Comparison of ENCODE assay signal across 22 mouse cellular contexts in the genomic region with DNA sequence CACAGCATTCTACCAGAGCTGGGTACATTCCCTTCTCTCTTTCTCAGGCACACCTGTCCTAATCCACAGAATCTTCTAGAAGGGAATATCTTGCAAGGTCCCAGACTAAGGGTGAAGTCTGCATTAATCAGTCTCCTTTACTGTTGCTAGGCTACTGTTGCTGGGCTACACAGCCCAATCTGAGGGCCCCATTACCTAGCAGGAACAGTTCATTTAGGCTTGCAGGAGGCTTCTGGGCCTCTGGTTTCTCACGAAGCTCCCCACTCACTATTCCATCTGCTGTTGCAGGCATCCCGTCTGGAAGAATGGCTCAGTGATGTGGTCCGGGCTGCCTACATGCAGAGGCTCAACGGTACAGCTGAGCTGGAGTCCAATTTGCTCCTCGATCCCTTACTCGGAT. TPM values are rescaled to one million over a fixed set of nuclear protein-coding genes. Genes with fewer than 3 reads are reported as not detected.
DNase-seq lines count a peak whose midpoint lies in the region; ATAC-seq and TF ChIP-seq lines count a peak whose summit lies in the region.
"Had no signal": no experiment of that assay in that cellular context is flagged by ENCODE, and none has a peak within 500 bp of the region (broad histone marks: within the 10 kb centered on the region; RNA-seq: fewer than 3 reads in every experiment).

No protein-coding gene starts in this region.

- DNase-seq in layer of hippocampus, adult 11-12 months (ENCODE audit: low spot score), result peak; percentile 7
- no peak for DNase-seq in layer of hippocampus, adult 9-10 months (ENCODE audit: low spot score)
- DNase-seq in brain, embryonic 14.5 days (ENCODE audit: low read depth), result peak; percentile 67
- DNase-seq in forebrain, postnatal 0 days, result peak; percentile 61
- peak; percentile 45 for DNase-seq in midbrain, embryonic 14.5 days
- no peak for DNase-seq in kidney, adult 9 months
- DNase-seq in thymus, postnatal 4 days, result no peak
- DNase-seq: adrenal gland, adult 8-10 months; cerebellum, adult 9-11 months; heart, adult 2 months; thymus, adult 18-20 months had no signal

- no peaks in the 10 kb centered on the region for H3K27me3 ChIP-seq in forebrain, postnatal 0 days (ENCODE audit: insufficient read depth, low read length)
- H3K27me3 ChIP-seq in midbrain, embryonic 14.5 days (ENCODE audit: control insufficient read depth, insufficient read depth, low read length), result no peaks in the 10 kb centered on the region
- H3K27me3 ChIP-seq: lung, embryonic 15.5 days had no signal

- no peaks in the 10 kb centered on the region for H3K36me3 ChIP-seq in forebrain, postnatal 0 days (ENCODE audit: insufficient read depth)
- H3K36me3 ChIP-seq in midbrain, embryonic 14.5 days (ENCODE audit: control insufficient read depth, insufficient read depth, low read length), result no peaks in the 10 kb centered on the region
- H3K36me3 ChIP-seq: lung, embryonic 15.5 days had no signal

- no peak for TF ChIP-seq POLR2A in brain, embryonic 14.5 days (IDR thresholded peaks at IDR 0.05; ENCODE audit: borderline replicate concordance, extremely low read depth, insufficient read depth, insufficient read length, poor library complexity, severe bottlenecking)

- H3K4me3 ChIP-seq in forebrain, postnatal 0 days (ENCODE audit: low read depth, low read length), result no peak overlapping the region
- H3K4me3 ChIP-seq in midbrain, embryonic 14.5 days (replicated peaks; ENCODE audit: low read depth, low read length), result no peak overlapping the region
- H3K4me3 ChIP-seq: heart, adult 2 months; lung, embryonic 15.5 days had no signal

- no peak for TF ChIP-seq CTCF in brain, embryonic 14.5 days (IDR thresholded peaks at IDR 0.05; ENCODE audit: borderline replicate concordance, extremely low read depth, insufficient read depth, insufficient read length)
- TF ChIP-seq CTCF in forebrain, postnatal 0 days (IDR thresholded peaks at IDR 0.05; ENCODE audit: low read depth), result no peak

- no peak overlapping the region for H3K4me2 ChIP-seq in forebrain, postnatal 0 days (ENCODE audit: low read depth)
- H3K4me2 ChIP-seq in midbrain, embryonic 14.5 days (ENCODE audit: low read length), result no peak overlapping the region
- H3K4me2 ChIP-seq: lung, embryonic 15.5 days had no signal

- 0 out of 2 replicates have a peak overlapping the region, but pooled peaks have one; percentile 1 for H3K27ac ChIP-seq in forebrain, postnatal 0 days (ENCODE audit: low read depth, low read length)
- no peak overlapping the region for H3K27ac ChIP-seq in midbrain, embryonic 14.5 days (replicated peaks; ENCODE audit: low read depth, low read length)
- H3K27ac ChIP-seq: heart, adult 2 months; lung, embryonic 15.5 days had no signal

- H3K9ac ChIP-seq in forebrain, postnatal 0 days, result no peak overlapping the region
- no peak overlapping the region for H3K9ac ChIP-seq in midbrain, embryonic 14.5 days (replicated peaks; ENCODE audit: low read length)
- H3K9ac ChIP-seq: lung, embryonic 15.5 days had no signal

- 42% methylated on average over 6 of the region's 6 CpGs for WGBS in forebrain, postnatal 0 days
- 55% methylated on average over 6 of the region's 6 CpGs for WGBS in midbrain, embryonic 14.5 days

- H3K9me3 ChIP-seq in forebrain, postnatal 0 days (ENCODE audit: low read length), result no peaks in the 10 kb centered on the region
- H3K9me3 ChIP-seq in midbrain, embryonic 14.5 days (ENCODE audit: control insufficient read depth, low read length), result no peaks in the 10 kb centered on the region
- H3K9me3 ChIP-seq: lung, embryonic 15.5 days had no signal

- ATAC-seq in forebrain, postnatal 0 days, result peak; percentile 89
- no peak for ATAC-seq in midbrain, embryonic 14.5 days (ENCODE audit: low FRiP score, low TSS enrichment)
- ATAC-seq: inflammation-experienced regulatory T-cells, adult 6 months had no signal

- no peaks in the 10 kb centered on the region for H3K4me1 ChIP-seq in forebrain, postnatal 0 days (ENCODE audit: insufficient read depth)
- peaks cover 4% of the 10 kb centered on the region; the same call in 1 of the 2 replicates for H3K4me1 ChIP-seq in midbrain, embryonic 14.5 days (ENCODE audit: control insufficient read depth, insufficient read depth, low read length)
- H3K4me1 ChIP-seq: lung, embryonic 15.5 days had no signal

RNA-seq across cellular contexts. Expression of a gene that starts 6.9 kb away (rescaled TPM):
- not detected in 2 replicates for polyA plus RNA-seq in brain, embryonic 14.5 days (2012; rRNA removed)
- not detected in 2 replicates for total RNA-seq in forebrain, postnatal 0 days (2014; rRNA removed)
- not detected in 2 replicates for polyA plus RNA-seq in forebrain, postnatal 0 days (2015; fragmentation: Nextera tagmentation; extraction: Ambion mirVana)
- polyA plus RNA-seq in midbrain, embryonic 14.5 days (2014; fragmentation: Nextera tagmentation; extraction: Ambion mirVana), result not detected in 2 replicates
- total RNA-seq: ES-E14; gastrocnemius, adult 8-10 months; heart, adult 2 months; layer of hippocampus, adult 8-10 months; left cerebral cortex, postnatal 14 days; liver, adult 2 months; megakaryocyte, adult 5-6 weeks had no signal
- polyA plus RNA-seq: embryonic facial prominence, embryonic 11.5 days; heart, adult 2 months; heart, postnatal 0 days; inflammation-experienced regulatory T-cells, adult 6 months; kidney, embryonic 16.5 days; liver, adult 2 months; lung, embryonic 15.5 days had no signal

RNA-seq across cellular contexts. Expression of a gene that starts 13.1 kb away (rescaled TPM):
- 0.06 and 0.07 TPM in 2 replicates for polyA plus RNA-seq in brain, embryonic 14.5 days (2012; rRNA removed)
- not detected in 2 replicates for total RNA-seq in forebrain, postnatal 0 days (2014; rRNA removed)
- 0.10 TPM in 1 of 2 replicates, not detected in the other for polyA plus RNA-seq in forebrain, postnatal 0 days (2015; fragmentation: Nextera tagmentation; extraction: Ambion mirVana)
- polyA plus RNA-seq in midbrain, embryonic 14.5 days (2014; fragmentation: Nextera tagmentation; extraction: Ambion mirVana), result not detected in 2 replicates
- total RNA-seq: adrenal gland, adult 8-10 months; ES-E14; gastrocnemius, adult 8-10 months; heart, adult 2 months; layer of hippocampus, adult 8-10 months; left cerebral cortex, postnatal 14 days; liver, adult 2 months; megakaryocyte, adult 5-6 weeks had no signal
- polyA plus RNA-seq: embryonic facial prominence, embryonic 11.5 days; heart, adult 2 months; heart, postnatal 0 days; inflammation-experienced regulatory T-cells, adult 6 months; kidney, embryonic 16.5 days; liver, adult 2 months; lung, embryonic 15.5 days had no signal

RNA-seq across cellular contexts. Expression of a gene that starts 30.9 kb away (rescaled TPM):
- polyA plus RNA-seq in brain, embryonic 14.5 days (2012; rRNA removed), result 0.04 TPM in 1 of 2 replicates, not detected in the other
- total RNA-seq in forebrain, postnatal 0 days (2014; rRNA removed), result 0.46 TPM in 1 of 2 replicates, not detected in the other
- polyA plus RNA-seq in forebrain, postnatal 0 days (2015; fragmentation: Nextera tagmentation; extraction: Ambion mirVana), result not detected in 2 replicates
- polyA plus RNA-seq in midbrain, embryonic 14.5 days (2014; fragmentation: Nextera tagmentation; extraction: Ambion mirVana), result 0.12 TPM in 1 of 2 replicates, not detected in the other
- total RNA-seq: ES-E14; gastrocnemius, adult 8-10 months; heart, adult 2 months; layer of hippocampus, adult 8-10 months; left cerebral cortex, postnatal 14 days; liver, adult 2 months; megakaryocyte, adult 5-6 weeks had no signal
- polyA plus RNA-seq: embryonic facial prominence, embryonic 11.5 days; heart, adult 2 months; heart, postnatal 0 days; inflammation-experienced regulatory T-cells, adult 6 months; kidney, embryonic 16.5 days; liver, adult 2 months; lung, embryonic 15.5 days had no signal

RNA-seq across cellular contexts. Expression of a gene that starts 43.6 kb away (rescaled TPM):
- not detected in 2 replicates for polyA plus RNA-seq in brain, embryonic 14.5 days (2012; rRNA removed)
- not detected in 2 replicates for total RNA-seq in forebrain, postnatal 0 days (2014; rRNA removed)
- not detected in 2 replicates for polyA plus RNA-seq in forebrain, postnatal 0 days (2015; fragmentation: Nextera tagmentation; extraction: Ambion mirVana)
- not detected in 2 replicates for polyA plus RNA-seq in midbrain, embryonic 14.5 days (2014; fragmentation: Nextera tagmentation; extraction: Ambion mirVana)
- total RNA-seq: ES-E14; heart, adult 2 months; layer of hippocampus, adult 8-10 months; left cerebral cortex, postnatal 14 days; liver, adult 2 months; megakaryocyte, adult 5-6 weeks had no signal
- polyA plus RNA-seq: embryonic facial prominence, embryonic 11.5 days; heart, postnatal 0 days; inflammation-experienced regulatory T-cells, adult 6 months; kidney, embryonic 16.5 days; liver, adult 2 months; lung, embryonic 15.5 days had no signal

RNA-seq across cellular contexts. Expression of a gene that starts 56.3 kb away (rescaled TPM):
- polyA plus RNA-seq in brain, embryonic 14.5 days (2012; rRNA removed), result not detected in 2 replicates
- total RNA-seq in forebrain, postnatal 0 days (2014; rRNA removed), result not detected in 2 replicates
- polyA plus RNA-seq in forebrain, postnatal 0 days (2015; fragmentation: Nextera tagmentation; extraction: Ambion mirVana), result not detected in 2 replicates
- polyA plus RNA-seq in midbrain, embryonic 14.5 days (2014; fragmentation: Nextera tagmentation; extraction: Ambion mirVana), result not detected in 2 replicates
- total RNA-seq: ES-E14; gastrocnemius, adult 8-10 months; heart, adult 2 months; layer of hippocampus, adult 8-10 months; left cerebral cortex, postnatal 14 days; liver, adult 2 months; megakaryocyte, adult 5-6 weeks had no signal
- polyA plus RNA-seq: embryonic facial prominence, embryonic 11.5 days; heart, adult 2 months; heart, postnatal 0 days; inflammation-experienced regulatory T-cells, adult 6 months; kidney, embryonic 16.5 days; liver, adult 2 months; lung, embryonic 15.5 days had no signal

Comparison
In these comparisons a context has a peak if more than half of its experiments do, and no peak if none do; other contexts are left out.
1. DNase-seq: peak in layer of hippocampus, adult 11-12 months (single experiment), brain, embryonic 14.5 days (single experiment), forebrain, postnatal 0 days (single experiment) and midbrain, embryonic 14.5 days (single experiment); none in layer of hippocampus, adult 9-10 months (single experiment), kidney, adult 9 months (single experiment) and thymus, postnatal 4 days (single experiment).